In the genomic region with DNA sequence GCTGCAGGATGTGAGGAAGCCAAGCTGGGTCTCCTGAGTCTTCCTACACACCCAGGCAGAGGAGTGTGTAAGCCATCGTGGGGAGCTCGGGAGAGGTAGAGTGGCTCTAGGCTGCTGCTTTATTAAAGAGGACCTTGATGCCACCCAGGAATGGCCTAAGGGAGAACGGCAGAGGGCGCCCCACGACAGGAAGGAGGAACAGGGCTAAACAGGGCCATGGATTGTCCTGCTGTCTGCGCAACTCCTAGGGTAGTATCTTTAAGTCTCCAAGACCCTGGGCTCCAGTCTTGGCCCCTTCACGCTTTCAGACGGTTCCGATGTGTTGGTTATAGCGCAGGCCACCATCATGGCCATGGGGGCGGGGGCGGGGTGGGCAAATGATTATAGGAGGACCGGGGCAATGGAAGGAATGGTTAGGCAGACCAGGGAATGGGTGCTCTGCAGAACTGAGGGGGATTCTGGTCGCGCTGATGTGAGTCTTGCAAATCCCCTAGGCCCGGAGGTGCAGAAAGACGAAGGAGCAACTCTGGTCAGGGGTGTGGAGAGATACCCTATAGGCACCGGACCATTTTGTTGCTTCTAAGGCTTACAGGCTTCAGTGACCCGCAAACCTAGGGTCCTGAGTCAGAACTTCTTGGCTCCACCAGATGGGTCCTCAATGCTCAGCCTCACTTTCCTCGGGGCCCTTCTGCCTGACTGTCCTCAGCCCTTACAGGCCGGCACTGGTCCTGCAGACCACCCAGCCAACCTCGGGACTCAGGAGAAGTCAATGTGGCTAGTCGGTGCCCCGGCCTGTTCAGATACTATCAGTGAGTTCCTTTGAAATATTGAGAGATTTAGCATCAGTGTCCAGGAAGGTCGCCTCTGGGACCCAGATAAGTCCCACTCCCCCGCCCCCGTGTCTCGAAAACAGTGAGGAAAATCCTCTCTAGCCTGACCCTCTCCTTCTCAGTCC, we compare ENCODE assay signal across 9 mouse cellular contexts. TPM values are rescaled to one million over a fixed set of nuclear protein-coding genes. Genes with fewer than 3 reads are reported as not detected.
DNase-seq lines count a peak whose midpoint lies in the region; ATAC-seq and TF ChIP-seq lines count a peak whose summit lies in the region.
"Had no signal": no experiment of that assay in that cellular context is flagged by ENCODE, and none has a peak within 500 bp of the region (broad histone marks: within the 10 kb centered on the region; RNA-seq: fewer than 3 reads in every experiment).

No protein-coding gene starts in this region.

- intact Hi-C loops in left cerebral cortex, postnatal 36 days (cut with DNase I) = loop anchor here (5.0 to 10.0 kb wide), 2 partner anchors 192 to 280 kb away; partner anchors contain the start of gene Mxd4

- no peaks in the 10 kb centered on the region for H3K27me3 ChIP-seq in forebrain, embryonic 15.5 days
- H3K27me3 ChIP-seq in intestine, embryonic 14.5 days (replicated peaks; ENCODE audit: control insufficient read depth, insufficient read depth, low read length) = peaks cover 56% of the 10 kb centered on the region
- peaks cover 38% of the 10 kb centered on the region for H3K27me3 ChIP-seq in small intestine, adult 2 months (ENCODE audit: control insufficient read depth, insufficient read depth, low read length)

- WGBS in forebrain, embryonic 15.5 days = 30% methylated on average over 28 of the region's 28 CpGs
- 31% methylated on average over 28 of the region's 28 CpGs for WGBS in intestine, embryonic 14.5 days
- 41% methylated on average over 28 of the region's 28 CpGs for WGBS in small intestine, adult 2 months

- peaks cover 36% of the 10 kb centered on the region for H3K4me1 ChIP-seq in forebrain, embryonic 15.5 days
- peaks cover 4% of the 10 kb centered on the region; the same call in 1 of the 2 replicates for H3K4me1 ChIP-seq in intestine, embryonic 14.5 days (replicated peaks; ENCODE audit: control insufficient read depth, insufficient read depth, low read length)
- H3K4me1 ChIP-seq in small intestine, adult 2 months (ENCODE audit: control insufficient read depth, insufficient read depth, insufficient read length, low read length) = peaks cover 4% of the 10 kb centered on the region

- H3K27ac ChIP-seq in forebrain, embryonic 15.5 days (replicated peaks) = peak overlapping the region; percentile 96
- no peak overlapping the region for H3K27ac ChIP-seq in intestine, embryonic 14.5 days (ENCODE audit: low read depth)
- no peak overlapping the region for H3K27ac ChIP-seq in small intestine, adult 2 months (ENCODE audit: insufficient read depth, low read depth, low read length)

- no peak for TF ChIP-seq POLR2A in small intestine, adult 2 months (IDR thresholded peaks at IDR 0.05; ENCODE audit: low read depth, low read length)

- DNase-seq in adrenal gland, adult 2 months = peak; percentile 79
- DNase-seq in intestine, embryonic 14.5 days (ENCODE audit: low spot score) = peak; percentile 61
- peak; percentile 52 to 54 for DNase-seq in left cerebral cortex, postnatal 36 days (ENCODE audit: low spot score in 2 of 2)

- ATAC-seq in cerebellum, adult (ENCODE audit: insufficient number of reproducible peaks, low FRiP score, low TSS enrichment) = 0 out of 2 replicates have a peak, but pooled peaks have one; percentile 27
- ATAC-seq in forebrain, embryonic 15.5 days (replicated peaks) = no peak; the same call in 1 of the 2 replicates
- no peak for ATAC-seq in intestine, embryonic 14.5 days (replicated peaks; ENCODE audit: low FRiP score, low TSS enrichment, low read depth)
- ATAC-seq in megakaryocyte, adult 5-6 weeks (ENCODE audit: poor library complexity, severe bottlenecking) = peak; percentile 33
- no peak; the same call in 1 of the 2 replicates for ATAC-seq in erythroblast, adult 5-6 weeks (replicated peaks; ENCODE audit: low FRiP score, poor library complexity, severe bottlenecking)

- H3K36me3 ChIP-seq in forebrain, embryonic 15.5 days = no peaks in the 10 kb centered on the region
- no peaks in the 10 kb centered on the region for H3K36me3 ChIP-seq in intestine, embryonic 14.5 days (ENCODE audit: control insufficient read depth, insufficient read depth, low read length)
- no peaks in the 10 kb centered on the region for H3K36me3 ChIP-seq in small intestine, adult 2 months (ENCODE audit: control insufficient read depth, insufficient read depth, low read length)

- no peaks in the 10 kb centered on the region for H3K9me3 ChIP-seq in forebrain, embryonic 15.5 days
- H3K9me3 ChIP-seq in intestine, embryonic 14.5 days (ENCODE audit: control insufficient read depth, low read length) = no peaks in the 10 kb centered on the region

- peak; percentile 29; the same call in 1 of the 2 replicates for TF ChIP-seq CTCF in small intestine, adult 2 months (IDR thresholded peaks at IDR 0.05; ENCODE audit: extremely low read depth, insufficient read length, insufficient replicate concordance, low read depth, low read length)

- peak overlapping the region; percentile 91 for H3K9ac ChIP-seq in forebrain, embryonic 15.5 days (replicated peaks)
- no peak overlapping the region for H3K9ac ChIP-seq in intestine, embryonic 14.5 days (ENCODE audit: low read length)

- peak overlapping the region; percentile 89 for H3K4me3 ChIP-seq in forebrain, embryonic 15.5 days
- H3K4me3 ChIP-seq in intestine, embryonic 14.5 days (ENCODE audit: low read depth, low read length) = peak overlapping the region; percentile 57
- H3K4me3 ChIP-seq in small intestine, adult 2 months (ENCODE audit: low read depth, low read length) = no peak overlapping the region

- H3K4me2 ChIP-seq in forebrain, embryonic 15.5 days (replicated peaks) = peak overlapping the region; percentile 79
- peak overlapping the region; percentile 96 for H3K4me2 ChIP-seq in intestine, embryonic 14.5 days (ENCODE audit: low read length)

RNA-seq across cellular contexts. Expression of gene Nat8l, which starts 0.8 kb away (rescaled TPM):
- total RNA-seq in adrenal gland, adult 2 months (2021) = 10 to 100 TPM; 23.5 to 29.0 TPM
- 32.6 and 55.5 TPM in 2 replicates for polyA plus RNA-seq in adrenal gland, adult 2 months (2012; rRNA removed)
- polyA plus RNA-seq in forebrain, embryonic 15.5 days (2015; fragmentation: Nextera tagmentation; extraction: Ambion mirVana) = 4.0 and 4.8 TPM in 2 replicates
- polyA plus RNA-seq in intestine, embryonic 14.5 days (2014; fragmentation: Nextera tagmentation; extraction: Ambion mirVana) = 0.39 and 0.42 TPM in 2 replicates
- total RNA-seq in left cerebral cortex, postnatal 36 days (2021) = 100 to 1,000 TPM; 185 to 226 TPM
- total RNA-seq in megakaryocyte, adult 5-6 weeks (2015) = 4.9 and 6.3 TPM in 2 replicates
- 6.7 and 8.4 TPM in 2 replicates for total RNA-seq in megakaryocyte, adult 5-6 weeks (2017)
- polyA plus RNA-seq in small intestine, adult 2 months (2012; rRNA removed) = 0.32 and 0.34 TPM in 2 replicates
- 0.58 and 2.3 TPM in 2 replicates for total RNA-seq in erythroblast, adult 5-6 weeks (2015; ENCODE audit: low replicate concordance)
- 0.42 and 0.68 TPM in 2 replicates for total RNA-seq in erythroblast, adult 5-6 weeks (2017; ENCODE audit: low replicate concordance)

RNA-seq across cellular contexts. Expression of gene Gm1673, which starts 11.7 kb away (rescaled TPM):
- 10 to 100 TPM; 15.7 to 36.8 TPM for total RNA-seq in adrenal gland, adult 2 months (2021)
- polyA plus RNA-seq in adrenal gland, adult 2 months (2012; rRNA removed) = 219 and 360 TPM in 2 replicates
- polyA plus RNA-seq in forebrain, embryonic 15.5 days (2015; fragmentation: Nextera tagmentation; extraction: Ambion mirVana) = 544 and 580 TPM in 2 replicates
- polyA plus RNA-seq in intestine, embryonic 14.5 days (2014; fragmentation: Nextera tagmentation; extraction: Ambion mirVana) = 69.7 and 74.9 TPM in 2 replicates
- total RNA-seq in left cerebral cortex, postnatal 36 days (2021) = 10 to 100 TPM; 77.3 to 91.5 TPM
- 0.48 and 1.5 TPM in 2 replicates for total RNA-seq in megakaryocyte, adult 5-6 weeks (2015)
- 2.0 and 3.8 TPM in 2 replicates for total RNA-seq in megakaryocyte, adult 5-6 weeks (2017)
- polyA plus RNA-seq in small intestine, adult 2 months (2012; rRNA removed) = 6.9 and 9.8 TPM in 2 replicates
- total RNA-seq in erythroblast, adult 5-6 weeks (2015; ENCODE audit: low replicate concordance) = not detected in 2 replicates
- total RNA-seq in erythroblast, adult 5-6 weeks (2017; ENCODE audit: low replicate concordance) = 1.5 and 3.1 TPM in 2 replicates
- total RNA-seq: common myeloid progenitor, adult 5-6 weeks had no signal

RNA-seq across cellular contexts. Expression of gene Nelfa, which starts 58.7 kb away (rescaled TPM):
- total RNA-seq in adrenal gland, adult 2 months (2021) = 10 to 100 TPM; 21.1 to 21.8 TPM
- polyA plus RNA-seq in adrenal gland, adult 2 months (2012; rRNA removed) = 35.8 and 38.4 TPM in 2 replicates
- 43.5 and 46.9 TPM in 2 replicates for polyA plus RNA-seq in forebrain, embryonic 15.5 days (2015; fragmentation: Nextera tagmentation; extraction: Ambion mirVana)
- polyA plus RNA-seq in intestine, embryonic 14.5 days (2014; fragmentation: Nextera tagmentation; extraction: Ambion mirVana) = 53.9 and 54.1 TPM in 2 replicates
- total RNA-seq in left cerebral cortex, postnatal 36 days (2021) = 10 to 100 TPM; 17.9 to 20.9 TPM
- 26.5 and 28.4 TPM in 2 replicates for total RNA-seq in megakaryocyte, adult 5-6 weeks (2015)
- total RNA-seq in megakaryocyte, adult 5-6 weeks (2017) = 25.6 and 30.7 TPM in 2 replicates
- 16.6 and 30.8 TPM in 2 replicates for polyA plus RNA-seq in small intestine, adult 2 months (2012; rRNA removed)
- 11.9 and 14.6 TPM in 2 replicates for total RNA-seq in erythroblast, adult 5-6 weeks (2015; ENCODE audit: low replicate concordance)
- total RNA-seq in erythroblast, adult 5-6 weeks (2017; ENCODE audit: low replicate concordance) = 6.1 and 13.0 TPM in 2 replicates

Comparison
In these comparisons a context has a peak if more than half of its experiments do, and no peak if none do; other contexts are left out.
1. ATAC-seq: peak in cerebellum, adult (single experiment) and megakaryocyte, adult 5-6 weeks (single experiment); none in forebrain, embryonic 15.5 days (single experiment), intestine, embryonic 14.5 days (single experiment) and erythroblast, adult 5-6 weeks (single experiment).
2. RNA of gene Nat8l, which starts 0.8 kb away (total RNA-seq): 185 to 226 TPM in left cerebral cortex, postnatal 36 days; 23.5 to 29.0 TPM in adrenal gland, adult 2 months, 4.9 to 8.4 TPM in megakaryocyte, adult 5-6 weeks and 0.42 to 2.3 TPM in erythroblast, adult 5-6 weeks; every median in the first group is over 4 times any median in the second.
3. Peak in every context shown above with its lines, with median percentiles within 50 percentile points of each other: DNase-seq.